Mouse (Mus musculus): ENCODE data around the gene D030056L22Rik. TPM values are rescaled to one million over a fixed set of nuclear protein-coding genes. Genes with fewer than 3 reads are reported as not detected.

D030056L22Rik gene
- polyA plus RNA-seq (2016; fragmentation: Nextera tagmentation; extraction: Ambion mirVana) = 26.7 and 26.8 TPM in 2 replicates

DNA sequence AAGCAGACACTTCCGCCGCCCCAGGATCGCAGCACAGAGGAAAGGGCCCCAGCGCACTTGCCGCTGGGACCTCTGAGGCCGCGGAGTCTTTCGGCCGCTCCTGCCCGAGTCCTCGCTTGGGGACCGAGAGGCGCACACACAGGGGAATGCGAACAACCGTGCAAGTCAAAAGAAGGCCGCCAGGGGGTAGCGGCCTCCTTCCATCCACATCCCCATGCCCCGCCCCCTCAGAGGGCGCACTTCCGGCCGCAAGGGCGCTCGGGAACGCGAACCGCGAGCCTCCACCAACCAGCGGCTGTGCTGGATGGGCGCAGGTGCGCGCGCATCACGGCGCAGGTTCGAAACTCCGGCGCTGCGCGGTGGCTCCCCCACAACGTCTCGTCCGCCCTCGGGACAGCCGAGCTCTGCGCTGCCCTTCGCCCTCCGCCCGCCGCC lies at the start of gene D030056L22Rik:
D030056L22Rik (plus strand) TSS at position 328 of the 435 bp plus-strand sequence.
- Histone ChIP-seq H3K36me3 (peaks cover 15% of the 10 kb centered on the region), H3K4me3 (peak within 1 kb of the TSS; percentile 94), H3K4me1 (peaks cover 19% of the 10 kb centered on the region), H3K9me3 (replicated peaks) (no peaks in the 10 kb centered on the region), H3K27me3 (ENCODE audit: low read depth, poor library complexity, severe bottlenecking) (no peaks in the 10 kb centered on the region), H3K27ac (peak within 1 kb of the TSS; percentile 93)
- under 1% methylated on average over 49 of the region's 49 CpGs for WGBS
- DNase-seq (ENCODE audit: low spot score) = peak; percentile 99

DNA sequence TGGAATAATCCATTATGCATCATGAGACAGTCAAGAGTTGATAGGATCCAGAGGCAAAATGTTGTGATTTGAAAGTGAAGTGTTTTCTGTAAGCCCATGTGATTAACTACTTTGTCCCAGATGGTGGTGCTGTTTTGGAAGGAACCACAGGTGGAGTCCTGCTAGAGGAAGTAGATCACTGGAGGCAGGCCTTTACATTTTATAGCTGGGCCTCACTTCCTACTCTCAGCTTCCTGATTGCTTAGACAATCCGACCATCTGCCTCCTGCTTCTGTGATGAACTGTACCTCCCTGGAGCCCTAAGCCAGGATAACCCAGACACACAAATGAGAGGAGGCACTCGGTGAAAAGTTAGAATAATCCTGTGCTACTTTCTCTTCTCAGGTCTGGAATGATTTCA lies 49.1 kb upstream of the D030056L22Rik start:
- H3K27ac ChIP-seq = no peak overlapping the region
- no peaks in the 10 kb centered on the region for H3K36me3 ChIP-seq
- no peak for DNase-seq (ENCODE audit: low spot score)
- no peak overlapping the region for H3K4me3 ChIP-seq
- no peaks in the 10 kb centered on the region for H3K9me3 ChIP-seq (replicated peaks)
- 63% methylated on average over 2 of the region's 2 CpGs for WGBS
- no peaks in the 10 kb centered on the region for H3K27me3 ChIP-seq (ENCODE audit: low read depth, poor library complexity, severe bottlenecking)
- H3K4me1 ChIP-seq = no peaks in the 10 kb centered on the region

DNA sequence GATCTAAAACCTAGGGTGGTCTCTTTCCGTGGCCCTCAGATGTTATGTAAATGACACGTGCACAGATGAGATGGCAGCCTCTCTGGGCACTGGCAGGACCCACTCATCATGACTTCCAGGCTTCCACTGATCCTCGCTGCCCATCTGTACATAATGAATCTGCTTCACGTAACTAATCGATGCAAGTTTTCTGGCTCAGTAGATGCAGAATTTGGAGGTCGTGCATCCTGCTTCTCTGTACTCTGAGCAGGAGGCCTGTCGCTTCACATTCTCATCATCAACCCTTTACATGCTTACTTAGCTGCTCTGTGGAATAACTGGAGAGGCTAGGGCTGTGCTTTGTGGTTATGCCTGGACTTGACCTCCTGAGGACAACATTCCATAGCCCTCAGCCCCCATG lies 46.0 kb upstream of the D030056L22Rik start:
- Histone ChIP-seq H3K4me1 (peaks cover 9% of the 10 kb centered on the region), H3K27ac (no peak overlapping the region), H3K4me3 (no peak overlapping the region), H3K9me3 (replicated peaks) (no peaks in the 10 kb centered on the region), H3K36me3 (no peaks in the 10 kb centered on the region), H3K27me3 (ENCODE audit: low read depth, poor library complexity, severe bottlenecking) (no peaks in the 10 kb centered on the region)
- DNase-seq (ENCODE audit: low spot score) = no peak
- 92% methylated on average over 7 of the region's 7 CpGs for WGBS

DNA sequence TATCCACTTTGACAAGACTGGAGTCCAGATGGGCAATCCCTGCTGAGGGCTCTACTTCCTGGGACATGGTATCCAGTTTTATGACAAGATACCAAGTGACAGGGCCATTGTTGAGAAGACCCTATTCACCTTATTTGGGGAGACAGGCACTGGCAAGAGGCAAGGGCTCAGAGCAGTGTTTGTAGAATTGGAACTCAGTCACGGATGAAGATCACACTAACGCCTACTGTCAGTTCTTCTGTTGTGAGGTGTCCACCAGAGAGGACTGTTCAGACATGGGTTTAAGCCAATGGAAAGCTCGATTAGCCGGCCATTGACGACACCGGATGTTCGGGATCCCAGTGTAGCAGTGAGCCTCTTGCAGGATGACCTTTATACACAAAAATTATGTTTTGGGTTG lies 43.4 kb upstream of the D030056L22Rik start:
- Histone ChIP-seq H3K27me3 (ENCODE audit: low read depth, poor library complexity, severe bottlenecking) (no peaks in the 10 kb centered on the region), H3K4me1 (peaks cover 25% of the 10 kb centered on the region), H3K36me3 (no peaks in the 10 kb centered on the region), H3K9me3 (replicated peaks) (no peaks in the 10 kb centered on the region), H3K27ac (no peak overlapping the region), H3K4me3 (no peak overlapping the region)
- 97% methylated on average over 7 of the region's 7 CpGs for WGBS
- no peak for DNase-seq (ENCODE audit: low spot score)

DNA sequence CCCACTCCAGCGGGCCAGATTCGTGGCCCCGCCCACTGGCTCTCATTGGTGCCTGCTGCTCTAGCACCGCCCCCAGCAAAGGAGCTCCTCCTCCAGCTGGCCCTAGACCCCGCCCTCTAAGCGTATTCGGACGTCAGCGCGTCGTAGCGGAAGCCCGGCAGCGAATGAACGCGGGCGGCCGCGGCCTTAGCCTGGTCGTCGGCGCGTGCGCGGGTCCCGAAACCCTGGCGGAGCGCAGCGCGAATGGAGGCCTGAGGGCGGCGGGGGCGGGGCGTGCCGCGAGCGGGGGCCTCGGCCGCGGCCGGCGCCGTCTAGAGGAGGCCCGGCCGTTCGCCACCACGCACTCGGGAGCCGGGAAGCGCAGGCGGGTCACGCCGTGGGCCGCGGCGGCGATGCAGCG lies 42.4 kb upstream of the D030056L22Rik start, which contains the start of gene Carnmt1:
Carnmt1 (plus strand) TSS at position 157 of the 400 bp plus-strand sequence.
- Histone ChIP-seq H3K27me3 (ENCODE audit: low read depth, poor library complexity, severe bottlenecking) (no peaks in the 10 kb centered on the region), H3K4me3 (peak within 1 kb of the TSS; percentile 86), H3K4me1 (peaks cover 25% of the 10 kb centered on the region), H3K27ac (peak within 1 kb of the TSS; percentile 94), H3K36me3 (no peaks in the 10 kb centered on the region), H3K9me3 (replicated peaks) (no peaks in the 10 kb centered on the region)
- under 1% methylated on average over 57 of the region's 58 CpGs for WGBS
- peak; percentile 97 for DNase-seq (ENCODE audit: low spot score)

DNA sequence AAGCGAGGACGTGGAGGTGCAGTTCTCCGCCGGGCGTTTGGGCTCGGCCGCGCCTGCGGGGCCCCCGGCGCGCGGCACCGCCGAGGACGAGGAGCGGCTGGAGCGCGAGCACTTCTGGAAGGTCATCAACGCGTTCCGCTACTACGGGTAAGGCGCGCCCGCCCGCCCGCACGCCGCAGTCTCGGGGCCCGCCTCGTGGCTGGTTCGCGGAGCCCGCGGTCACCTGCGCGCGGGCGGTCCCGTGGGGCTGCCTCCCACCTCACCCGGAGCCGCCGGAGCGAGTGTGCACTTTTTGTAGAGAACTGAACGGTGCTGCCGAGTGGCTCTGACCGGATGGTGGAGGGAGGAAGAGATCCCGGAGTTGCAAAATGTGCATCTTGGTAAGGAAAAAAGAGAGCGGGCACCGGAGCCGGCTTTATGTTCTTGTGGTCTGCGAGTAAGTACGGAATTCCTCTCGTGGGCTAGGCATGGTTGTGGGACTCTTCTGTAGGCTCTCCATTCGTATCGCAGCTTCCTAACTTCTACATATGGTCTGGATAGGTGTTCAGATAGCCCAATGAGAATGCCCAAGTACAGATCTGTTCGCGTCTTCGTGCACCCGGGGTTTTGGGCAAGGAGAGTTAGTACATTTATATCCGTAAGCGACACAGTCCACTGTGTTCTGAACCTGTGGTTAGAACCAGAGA lies 41.8 kb upstream of the D030056L22Rik start:
- no peaks in the 10 kb centered on the region for H3K27me3 ChIP-seq (ENCODE audit: low read depth, poor library complexity, severe bottlenecking)
- peak; percentile 73 for DNase-seq (ENCODE audit: low spot score)
- H3K36me3 ChIP-seq = no peaks in the 10 kb centered on the region
- H3K27ac ChIP-seq = peak overlapping the region; percentile 94
- peak overlapping the region; percentile 86 for H3K4me3 ChIP-seq
- WGBS = under 1% methylated on average over 64 of the region's 64 CpGs
- H3K9me3 ChIP-seq (replicated peaks) = no peaks in the 10 kb centered on the region
- peaks cover 25% of the 10 kb centered on the region for H3K4me1 ChIP-seq

DNA sequence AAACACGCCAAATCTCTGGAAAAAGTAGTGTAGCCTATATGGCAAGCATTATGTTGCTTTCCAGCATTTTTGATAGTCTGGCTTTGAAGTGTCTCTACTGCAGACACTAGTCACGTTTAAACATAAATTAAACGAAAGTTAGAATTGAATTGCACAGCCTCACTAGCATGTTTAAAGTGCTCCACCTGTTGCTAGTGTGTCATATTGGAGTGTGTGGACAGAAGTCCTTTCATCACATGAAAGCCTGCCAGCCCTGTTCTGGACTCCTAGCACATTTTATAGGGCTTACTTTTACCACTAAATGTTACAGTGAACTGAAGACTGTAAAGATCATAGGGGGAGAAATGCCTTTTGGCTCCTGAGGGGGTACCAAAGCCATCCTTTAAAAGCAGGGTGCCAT lies 40.5 kb upstream of the D030056L22Rik start:
- no peaks in the 10 kb centered on the region for H3K9me3 ChIP-seq (replicated peaks)
- no peak overlapping the region for H3K27ac ChIP-seq
- H3K4me3 ChIP-seq = peak overlapping the region; percentile 86
- DNase-seq (ENCODE audit: low spot score) = no peak
- no peaks in the 10 kb centered on the region for H3K27me3 ChIP-seq (ENCODE audit: low read depth, poor library complexity, severe bottlenecking)
- WGBS = 71% methylated on average over 3 of the region's 3 CpGs
- no peaks in the 10 kb centered on the region for H3K36me3 ChIP-seq
- peaks cover 25% of the 10 kb centered on the region for H3K4me1 ChIP-seq

DNA sequence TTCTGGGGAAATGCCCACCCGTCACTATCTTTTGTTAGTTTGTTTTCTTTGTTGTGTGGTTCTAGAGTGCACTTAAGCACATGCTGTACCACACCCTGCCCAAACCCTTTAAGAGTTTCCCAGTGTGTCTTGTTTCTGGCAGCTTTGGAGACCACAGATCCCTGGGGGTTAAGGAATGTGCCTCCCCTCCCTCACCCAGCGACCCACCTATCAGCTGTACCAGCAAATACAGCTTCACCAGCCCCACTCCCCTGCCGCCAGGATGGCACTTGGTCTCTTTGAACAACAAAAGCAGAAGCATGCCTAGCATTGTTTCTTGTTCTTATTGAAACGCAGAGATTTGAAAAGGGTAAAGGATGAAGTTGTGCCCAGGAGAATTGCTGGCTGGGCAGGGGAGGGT lies 39.9 kb upstream of the D030056L22Rik start:
- DNase-seq (ENCODE audit: low spot score) = no peak
- H3K9me3 ChIP-seq (replicated peaks) = no peaks in the 10 kb centered on the region
- 21% methylated on average over 4 of the region's 4 CpGs for WGBS
- H3K4me3 ChIP-seq = peak overlapping the region; percentile 86; the same call in 1 of the 2 replicates
- H3K36me3 ChIP-seq = 0 out of 2 replicates have a peak, but pooled peaks cover 3% of the 10 kb centered on the region
- no peak overlapping the region for H3K27ac ChIP-seq
- H3K27me3 ChIP-seq (ENCODE audit: low read depth, poor library complexity, severe bottlenecking) = no peaks in the 10 kb centered on the region
- H3K4me1 ChIP-seq = peaks cover 25% of the 10 kb centered on the region

DNA sequence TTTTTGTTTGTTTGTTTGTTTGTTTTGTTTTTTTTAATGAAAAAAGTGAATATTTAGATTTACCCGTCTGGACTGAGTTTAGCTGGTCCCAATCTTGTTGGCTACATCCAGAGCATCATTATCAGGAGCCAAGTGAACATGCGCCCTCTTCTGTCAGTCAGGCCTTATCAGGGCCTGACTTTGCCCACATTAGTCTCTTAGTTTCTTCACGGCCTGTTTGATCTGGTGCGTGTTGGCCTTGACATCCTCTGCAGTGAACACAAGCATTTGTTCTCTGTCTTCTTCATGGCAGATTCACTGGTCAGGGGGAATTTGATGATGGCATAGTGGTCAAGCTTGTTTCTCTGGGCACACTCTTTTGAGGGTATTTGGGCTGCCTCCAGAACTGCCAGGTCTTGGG lies 30.9 kb upstream of the D030056L22Rik start:
- no peak for DNase-seq (ENCODE audit: low spot score)
- Histone ChIP-seq H3K4me1 (no peaks in the 10 kb centered on the region), H3K27me3 (ENCODE audit: low read depth, poor library complexity, severe bottlenecking) (no peaks in the 10 kb centered on the region), H3K36me3 (peaks cover 42% of the 10 kb centered on the region), H3K9me3 (replicated peaks) (no peaks in the 10 kb centered on the region), H3K27ac (no peak overlapping the region), H3K4me3 (no peak overlapping the region)
- WGBS = 83% methylated on average over 4 of the region's 4 CpGs

DNA sequence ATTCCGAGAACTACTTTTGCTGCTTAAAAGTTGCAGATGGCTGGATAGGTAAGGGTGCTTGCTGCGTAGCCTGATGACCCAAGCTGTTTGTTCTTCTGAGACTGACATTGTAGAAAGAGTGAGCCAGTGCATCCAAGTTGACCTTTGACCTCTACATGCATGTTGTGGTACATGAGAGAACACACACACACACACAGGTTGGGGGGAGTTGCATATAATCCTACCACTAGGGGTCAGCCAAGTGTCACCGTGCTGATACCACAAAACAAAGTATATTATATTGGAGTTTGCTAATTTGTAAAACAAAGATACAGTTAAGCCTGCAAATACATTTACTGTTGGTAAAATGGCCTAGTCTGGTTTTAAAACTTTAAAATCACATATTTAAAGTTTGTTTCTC lies 25.4 kb upstream of the D030056L22Rik start:
- H3K4me1 ChIP-seq = no peaks in the 10 kb centered on the region
- H3K27ac ChIP-seq = no peak overlapping the region
- no peak overlapping the region for H3K4me3 ChIP-seq
- DNase-seq (ENCODE audit: low spot score) = no peak
- H3K36me3 ChIP-seq = peaks cover 25% of the 10 kb centered on the region; the same call in 1 of the 2 replicates
- no peaks in the 10 kb centered on the region for H3K9me3 ChIP-seq (replicated peaks)
- no peaks in the 10 kb centered on the region for H3K27me3 ChIP-seq (ENCODE audit: low read depth, poor library complexity, severe bottlenecking)
- WGBS = 74% methylated on average over 3 of the region's 3 CpGs

DNA sequence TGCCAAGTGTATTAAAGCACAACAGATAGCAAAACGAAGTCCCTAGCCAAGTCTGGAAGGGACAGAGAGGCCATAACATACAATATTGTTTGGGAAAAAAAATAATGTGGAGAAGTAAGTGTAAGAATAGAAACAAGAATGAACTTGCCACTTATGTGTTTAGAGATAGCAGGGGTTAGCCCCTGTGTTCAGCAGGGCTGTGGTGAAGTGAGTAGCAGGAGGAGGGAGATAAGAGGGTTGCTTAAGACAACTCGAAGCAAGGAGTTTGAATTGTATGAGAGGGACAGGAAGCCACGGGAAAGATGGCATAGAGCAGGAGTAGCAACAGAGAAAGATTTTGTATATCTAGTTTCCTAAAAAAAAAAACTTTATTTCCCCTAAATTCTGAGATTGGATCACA lies 20.8 kb upstream of the D030056L22Rik start:
- peaks cover 46% of the 10 kb centered on the region for H3K36me3 ChIP-seq
- H3K4me3 ChIP-seq = no peak overlapping the region
- H3K27ac ChIP-seq = no peak overlapping the region
- H3K27me3 ChIP-seq (ENCODE audit: low read depth, poor library complexity, severe bottlenecking) = no peaks in the 10 kb centered on the region
- 84% methylated on average over 3 of the region's 3 CpGs for WGBS
- no peak for DNase-seq (ENCODE audit: low spot score)
- H3K4me1 ChIP-seq = no peaks in the 10 kb centered on the region
- no peaks in the 10 kb centered on the region for H3K9me3 ChIP-seq (replicated peaks)

DNA sequence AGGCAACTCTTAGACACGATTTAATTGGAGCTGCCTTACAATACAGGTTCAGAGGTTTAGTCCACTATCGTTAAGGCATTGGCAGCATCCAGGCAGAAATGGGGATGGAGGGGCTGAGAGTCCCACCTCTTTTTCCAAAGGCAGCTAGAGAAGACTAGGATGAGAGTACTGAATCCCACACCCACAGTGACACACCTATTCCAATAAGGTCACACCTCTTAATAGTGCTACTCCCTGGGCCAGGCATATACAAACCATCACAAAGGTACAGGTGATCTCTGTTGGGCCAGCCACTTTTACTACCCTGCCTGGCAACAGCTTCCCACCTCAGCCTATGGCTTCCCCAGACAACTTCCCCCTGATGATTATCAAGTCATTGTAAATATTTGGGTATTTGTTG lies 20.2 kb upstream of the D030056L22Rik start:
- no peaks in the 10 kb centered on the region for H3K9me3 ChIP-seq (replicated peaks)
- no peak overlapping the region for H3K27ac ChIP-seq
- no peak overlapping the region for H3K4me3 ChIP-seq
- 89% methylated on average over 2 of the region's 2 CpGs for WGBS
- H3K36me3 ChIP-seq = peaks cover 50% of the 10 kb centered on the region
- no peak for DNase-seq (ENCODE audit: low spot score)
- H3K4me1 ChIP-seq = no peaks in the 10 kb centered on the region
- H3K27me3 ChIP-seq (ENCODE audit: low read depth, poor library complexity, severe bottlenecking) = no peaks in the 10 kb centered on the region

DNA sequence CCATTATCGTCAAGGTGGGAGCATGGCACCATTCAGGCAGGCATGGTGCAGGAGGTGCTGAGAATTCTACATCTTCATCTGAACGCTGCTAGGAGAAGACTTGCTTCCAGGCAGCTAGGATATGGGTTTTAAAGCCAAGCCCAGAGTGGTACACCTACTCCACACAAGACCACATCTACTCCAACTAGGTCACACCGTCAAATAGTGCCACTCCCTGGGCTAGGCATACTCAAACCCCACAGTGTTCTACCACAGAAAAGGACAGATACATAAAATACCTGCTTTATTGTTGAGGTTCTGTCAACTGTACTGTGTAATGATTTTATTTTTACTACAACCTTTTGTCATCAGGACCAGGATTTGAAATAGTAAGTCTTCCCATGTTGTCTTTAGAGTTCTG lies 17.9 kb upstream of the D030056L22Rik start:
- H3K9me3 ChIP-seq (replicated peaks) = no peaks in the 10 kb centered on the region
- H3K36me3 ChIP-seq = peaks cover 54% of the 10 kb centered on the region
- H3K4me3 ChIP-seq = no peak overlapping the region
- H3K4me1 ChIP-seq = no peaks in the 10 kb centered on the region
- H3K27ac ChIP-seq = no peak overlapping the region
- DNase-seq (ENCODE audit: low spot score) = no peak
- no peaks in the 10 kb centered on the region for H3K27me3 ChIP-seq (ENCODE audit: low read depth, poor library complexity, severe bottlenecking)
- 96% methylated on average over 3 of the region's 3 CpGs for WGBS
